Mouse (Mus musculus) intestine, postnatal 0 days (tissue): Measurements from ENCODE around the gene Kcnd1. TPM values are rescaled to one million over a fixed set of nuclear protein-coding genes. Genes with fewer than 3 reads are reported as not detected.

Experiments used
- ATAC-seq: fragments of 200-750 bp; cut with Nextera tagmentation; 2 replicates; pipeline ENCODE4 v1.8.0; 2017; ENCODE audit warnings: mild to moderate bottlenecking, moderate TSS enrichment, moderate library complexity
- H3K27ac ChIP-seq: fragments of 300-500 bp; sonication (generic); 2 replicates; pipeline ENCODE4 v1.5.1; 2014; ENCODE audit warnings: mild to moderate bottlenecking, low read depth, low read length, moderate library complexity
- H3K27me3 ChIP-seq: fragments of 300-500 bp; sonication (generic); replicated peaks from 2 replicates; pipeline ENCODE4 v1.6.1; 2014; ENCODE audit warnings: low read length, mixed read lengths; ENCODE audit not compliant: control insufficient read depth, insufficient read depth
- H3K36me3 ChIP-seq: fragments of 300-500 bp; sonication (generic); 2 replicates; pipeline ENCODE4 v1.6.1; 2014; ENCODE audit warnings: mild to moderate bottlenecking, moderate library complexity; ENCODE audit not compliant: control insufficient read depth, insufficient read depth
- H3K4me1 ChIP-seq: fragments of 300-500 bp; sonication (generic); replicated peaks from 2 replicates; pipeline ENCODE4 v1.6.1; 2014; ENCODE audit warnings: antibody characterized with exemption, low read length, mixed read lengths; ENCODE audit not compliant: control insufficient read depth, insufficient read depth
- H3K4me2 ChIP-seq: fragments of 300-500 bp; sonication (generic); replicated peaks from 2 replicates; pipeline ENCODE4 v1.6.1; 2014; ENCODE audit warnings: low read depth, mild to moderate bottlenecking, moderate library complexity
- H3K4me3 ChIP-seq: fragments of 300-500 bp; sonication (generic); 2 replicates; pipeline ENCODE4 v1.5.1; 2014; ENCODE audit warnings: low read depth, low read length
- H3K9ac ChIP-seq: fragments of 300-500 bp; sonication (generic); 2 replicates; pipeline ENCODE4 v1.6.1; 2014; ENCODE audit warnings: mild to moderate bottlenecking, low read depth, low read length
- H3K9me3 ChIP-seq: fragments of 300-500 bp; sonication (generic); 2 replicates; pipeline ENCODE4 v1.6.1; 2016; ENCODE audit warnings: mixed run types; ENCODE audit not compliant: control insufficient read depth
- CTCF ChIP-seq: sonication (generic); IDR thresholded peaks from 2 replicates; pipeline ENCODE4 v1.5.1; 2016; ENCODE audit warnings: low read depth, mild to moderate bottlenecking, control low read depth, antibody characterized with exemption, moderate library complexity
- WGBS: fragments of 180-500 bp; shearing (Covaris S2); extraction: QIAGEN DNeasy Blood & Tissue Kit; methylation state at CpG from one replicate; pipeline ENCODE4 v1.1.7; 2014; 5-methylcytosine and 5-hydroxymethylcytosine counted together
- polyA plus RNA-seq: library from polyadenylated mRNA; unstranded; fragments of >200 nt; fragmentation: Nextera tagmentation; extraction: Ambion mirVana; gene quantifications from 2 replicates; pipeline ENCODE4 v1.2.1, GENCODE M21; 2015

The Kcnd1 gene
- polyA plus RNA-seq, 1 experiment from 2014 or later, result 0.60 TPM

- H3K9ac ChIP-seq, result peak overlapping the region; percentile 79
- no peaks in the 10 kb centered on the region for H3K36me3 ChIP-seq
- peak; percentile 0; the same call in 1 of the 2 replicates for ATAC-seq
- H3K4me3 ChIP-seq, result peak overlapping the region; percentile 68
- no peak for TF ChIP-seq CTCF
- H3K9me3 ChIP-seq, result no peaks in the 10 kb centered on the region
- peak overlapping the region; percentile 91 for H3K27ac ChIP-seq
- WGBS, result 21% methylated on average over 32 of the region's 42 CpGs
- no peaks in the 10 kb centered on the region for H3K27me3 ChIP-seq
- no peaks in the 10 kb centered on the region for H3K4me1 ChIP-seq
- peak overlapping the region; percentile 68 for H3K4me2 ChIP-seq
These were observed 20.2 kb downstream of the Kcnd1 start for GRCm38 (mm10) chrX:7842318-7842717.

DNA sequence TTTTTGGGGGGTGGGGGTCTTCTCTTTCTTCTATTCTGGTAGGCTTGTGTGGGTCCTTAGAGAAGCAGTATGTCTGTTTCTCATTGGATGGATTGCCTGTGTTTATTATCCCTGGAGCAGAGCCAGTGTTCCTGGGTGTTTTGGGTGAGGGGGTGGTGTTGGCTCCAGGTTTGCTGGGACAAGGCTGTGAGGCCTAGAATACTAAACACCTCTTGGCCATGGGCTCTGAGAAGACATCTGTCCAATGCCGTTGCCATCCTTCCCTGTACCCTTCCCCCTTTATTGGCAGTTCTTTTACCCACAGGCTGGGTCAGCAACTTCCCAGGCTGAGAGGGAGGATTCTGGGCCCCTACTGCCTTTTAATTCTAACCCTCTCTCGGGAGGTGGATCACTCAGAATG, 25.8 kb downstream of the Kcnd1 start:
- TF ChIP-seq CTCF, result no peak
- ATAC-seq, result no peak
- Histone ChIP-seq H3K9me3 (no peaks in the 10 kb centered on the region), H3K4me3 (no peak overlapping the region), H3K4me1 (no peaks in the 10 kb centered on the region), H3K9ac (no peak overlapping the region), H3K4me2 (no peak overlapping the region), H3K36me3 (no peaks in the 10 kb centered on the region), H3K27ac (no peak overlapping the region), H3K27me3 (no peaks in the 10 kb centered on the region)
- WGBS, result 78% methylated on average over 2 of the region's 2 CpGs

DNA sequence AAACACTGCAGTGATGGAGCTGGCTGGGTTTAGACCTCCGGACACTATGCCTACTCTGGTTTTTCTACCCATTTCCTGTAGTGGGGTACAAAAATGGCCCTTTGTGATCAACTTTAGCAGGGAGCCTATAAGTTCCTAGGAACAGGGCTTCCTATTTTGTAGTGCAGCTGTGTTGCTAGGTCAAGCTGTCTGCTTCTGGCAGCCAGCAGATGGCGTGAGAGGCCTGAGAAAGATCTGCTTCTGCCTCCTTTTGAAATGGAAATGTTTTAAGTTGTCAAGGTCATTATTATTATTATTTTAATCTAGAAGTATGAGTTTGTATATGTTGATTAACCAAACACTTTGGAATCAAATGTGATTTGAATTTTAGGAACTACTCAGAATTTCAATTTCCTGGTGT, 32.5 kb downstream of the Kcnd1 start:
- H3K9me3 ChIP-seq, result no peaks in the 10 kb centered on the region
- no peaks in the 10 kb centered on the region for H3K27me3 ChIP-seq
- no peaks in the 10 kb centered on the region for H3K36me3 ChIP-seq
- H3K9ac ChIP-seq, result no peak overlapping the region
- no peaks in the 10 kb centered on the region for H3K4me1 ChIP-seq
- ATAC-seq, result no peak
- TF ChIP-seq CTCF, result peak; percentile 68
- 30% methylated on average over 2 of the region's 2 CpGs for WGBS
- H3K4me2 ChIP-seq, result no peak overlapping the region
- no peak overlapping the region for H3K27ac ChIP-seq
- no peak overlapping the region for H3K4me3 ChIP-seq

DNA sequence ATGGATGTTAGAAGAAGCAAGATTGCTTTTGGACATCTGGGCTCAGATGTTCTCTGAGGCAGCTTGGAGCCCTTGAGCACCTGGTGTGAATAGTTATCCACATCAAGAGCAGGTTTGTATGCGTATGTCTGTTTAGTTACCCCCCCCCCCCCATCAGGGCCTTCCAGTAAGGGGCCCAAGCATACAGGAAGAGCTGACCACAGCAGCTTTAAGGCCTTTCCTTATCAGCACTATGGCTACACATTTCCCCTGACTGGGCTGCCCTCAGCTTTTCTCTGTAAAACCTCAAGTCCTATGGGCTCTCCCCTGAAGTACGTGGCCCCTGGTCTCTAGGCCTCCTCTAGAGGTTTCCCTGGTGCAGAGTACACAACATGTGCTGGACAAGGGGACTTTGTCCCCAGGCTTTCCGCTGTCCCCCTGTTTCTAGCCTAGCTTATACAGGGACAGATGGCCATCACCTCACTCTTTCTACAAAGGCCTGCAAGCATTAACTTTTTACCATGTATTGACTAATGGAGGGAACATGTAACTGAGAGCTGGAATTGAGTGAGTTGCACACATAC, 37.2 kb downstream of the Kcnd1 start:
- Histone ChIP-seq H3K27me3 (no peaks in the 10 kb centered on the region), H3K4me3 (no peak overlapping the region), H3K27ac (no peak overlapping the region), H3K9me3 (no peaks in the 10 kb centered on the region), H3K9ac (no peak overlapping the region), H3K36me3 (no peaks in the 10 kb centered on the region), H3K4me2 (no peak overlapping the region), H3K4me1 (no peaks in the 10 kb centered on the region)
- 60% methylated on average over 3 of the region's 3 CpGs for WGBS
- no peak for TF ChIP-seq CTCF
- peak; percentile 33 for ATAC-seq

DNA sequence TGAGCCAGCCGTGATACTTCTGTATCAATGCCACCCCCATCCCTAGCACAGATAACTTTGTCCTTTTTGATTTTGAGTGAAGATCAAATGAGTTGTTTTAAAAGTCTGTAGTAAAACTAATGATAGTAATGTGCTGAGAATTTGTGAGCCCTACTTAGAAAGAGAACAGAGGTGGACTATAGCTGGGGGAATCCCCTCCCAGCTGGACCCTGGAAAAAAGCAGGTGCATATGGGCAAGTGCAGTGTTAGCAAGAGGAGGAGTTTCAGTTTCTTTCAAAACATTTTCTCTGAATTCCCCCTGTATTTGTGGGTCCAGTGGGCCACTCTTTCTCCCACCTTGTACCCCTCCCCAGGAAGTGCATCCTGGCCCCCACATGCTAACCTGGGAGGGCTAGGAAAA, 41.1 kb downstream of the Kcnd1 start:
- no peak for ATAC-seq
- 80% methylated on average over 1 of the region's 1 CpGs for WGBS

GRCm38 (mm10) chrX:7864551-7864950, 42.5 kb downstream of the Kcnd1 start:
- H3K4me3 ChIP-seq, result no peak overlapping the region
- H3K4me2 ChIP-seq, result no peak overlapping the region
- no peaks in the 10 kb centered on the region for H3K4me1 ChIP-seq
- H3K9ac ChIP-seq, result no peak overlapping the region
- WGBS, result 78% methylated on average over 3 of the region's 3 CpGs
- H3K36me3 ChIP-seq, result peaks cover 6% of the 10 kb centered on the region; the same call in 1 of the 2 replicates
- ATAC-seq, result no peak
- no peak for TF ChIP-seq CTCF
- no peaks in the 10 kb centered on the region for H3K27me3 ChIP-seq
- no peak overlapping the region for H3K27ac ChIP-seq
- H3K9me3 ChIP-seq, result no peaks in the 10 kb centered on the region

More for the DNA sequence above, 41.1 kb downstream of the Kcnd1 start:
- Histone ChIP-seq H3K9me3 (no peaks in the 10 kb centered on the region), H3K27me3 (no peaks in the 10 kb centered on the region), H3K9ac (no peak overlapping the region), H3K4me2 (no peak overlapping the region), H3K36me3 (peaks cover 6% of the 10 kb centered on the region; the same call in 1 of the 2 replicates), H3K4me3 (no peak overlapping the region), H3K4me1 (no peaks in the 10 kb centered on the region), H3K27ac (no peak overlapping the region)
- TF ChIP-seq CTCF, result no peak
